Mouse (Mus musculus) ES-E14 (cell line): ENCODE results near the gene Scel.

ENCODE experiments used
- CHD2 ChIP-seq: IDR thresholded peaks from 2 replicates; pipeline ENCODE4 v1.6.1; 2014; ENCODE audit warnings: mild to moderate bottlenecking, low read depth, low read length, inconsistent platforms
- HCFC1 ChIP-seq: IDR thresholded peaks from 2 replicates; pipeline ENCODE4 v1.6.1; 2012; ENCODE audit warnings: low read length, inconsistent platforms, borderline replicate concordance; ENCODE audit not compliant: insufficient read depth
- MAFK ChIP-seq: IDR thresholded peaks from 2 replicates; pipeline ENCODE4 v1.6.1; 2014; ENCODE audit warnings: mild to moderate bottlenecking, low read depth, low read length, inconsistent platforms; ENCODE audit not compliant: insufficient read depth
- ZC3H11A ChIP-seq: IDR thresholded peaks from 2 replicates; pipeline ENCODE4 v1.6.1; 2012; ENCODE audit warnings: low read depth, mild to moderate bottlenecking, inconsistent platforms, low read length, borderline replicate concordance

- no peak for TF ChIP-seq MAFK
- no peak for TF ChIP-seq CHD2
- no peak for TF ChIP-seq ZC3H11A
- TF ChIP-seq HCFC1 = no peak
Observed at GRCm38 (mm10) chr14:103526286-103526685, 13.1 kb downstream of the Scel start.
